Mouse (Mus musculus) cerebellum, adult 2 months (tissue): ENCODE results near the gene E030018B13Rik. TPM values are rescaled to one million over a fixed set of nuclear protein-coding genes. Genes with fewer than 3 reads are reported as not detected.

ENCODE experiments used
- DNase-seq, 2 experiments: peaks; one replicate each; pipeline ENCODE4 v3.0.0; 2021
- H3K27ac ChIP-seq: fragments of 200-500 bp; 2 replicates; pipeline ENCODE4 v1.5.1; 2012; ENCODE audit warnings: low read length, control low read depth, inconsistent platforms; ENCODE audit not compliant: insufficient read depth
- H3K27me3 ChIP-seq: fragments of 200-500 bp; 2 replicates; pipeline ENCODE4 v1.6.1; 2012; ENCODE audit warnings: inconsistent platforms, mild to moderate bottlenecking, low read length, moderate library complexity; ENCODE audit not compliant: control insufficient read depth, insufficient read depth
- H3K4me1 ChIP-seq: fragments of 200-500 bp; 2 replicates; pipeline ENCODE4 v1.6.1; 2011; ENCODE audit warnings: low read length; ENCODE audit not compliant: control insufficient read depth, insufficient read depth
- H3K4me3 ChIP-seq: fragments of 200-500 bp; replicated peaks from 2 replicates; pipeline ENCODE3; 2011; ENCODE audit warnings: mild to moderate bottlenecking, low read depth, low read length, control low read depth; ENCODE audit not compliant: insufficient read depth
- CTCF ChIP-seq: fragments of 200-500 bp; IDR thresholded peaks from 2 replicates; pipeline ENCODE4 v1.5.1; 2011; ENCODE audit warnings: low read depth, mild to moderate bottlenecking, control low read depth, low read length, moderate library complexity, borderline replicate concordance; ENCODE audit not compliant: insufficient read depth
- POLR2A ChIP-seq: fragments of 200-500 bp; IDR thresholded peaks from 2 replicates; pipeline ENCODE4 v1.6.1; 2011; ENCODE audit warnings: low read length, control low read depth, borderline replicate concordance; ENCODE audit not compliant: insufficient read depth
- WGBS: fragments of 180-500 bp; shearing (Covaris S2); methylation state at CpG from one replicate; pipeline ENCODE4 v1.1.7; 2018; 5-methylcytosine and 5-hydroxymethylcytosine counted together
- polyA plus RNA-seq: library from polyadenylated mRNA; depleted of rRNA; stranded (reverse); fragments of >200 nt; gene quantifications from 2 replicates; pipeline ENCODE4 v1.2.3, GENCODE M21; 2012; rRNA removed

Gene E030018B13Rik
- polyA plus RNA-seq: not detected in 2 replicates

DNA sequence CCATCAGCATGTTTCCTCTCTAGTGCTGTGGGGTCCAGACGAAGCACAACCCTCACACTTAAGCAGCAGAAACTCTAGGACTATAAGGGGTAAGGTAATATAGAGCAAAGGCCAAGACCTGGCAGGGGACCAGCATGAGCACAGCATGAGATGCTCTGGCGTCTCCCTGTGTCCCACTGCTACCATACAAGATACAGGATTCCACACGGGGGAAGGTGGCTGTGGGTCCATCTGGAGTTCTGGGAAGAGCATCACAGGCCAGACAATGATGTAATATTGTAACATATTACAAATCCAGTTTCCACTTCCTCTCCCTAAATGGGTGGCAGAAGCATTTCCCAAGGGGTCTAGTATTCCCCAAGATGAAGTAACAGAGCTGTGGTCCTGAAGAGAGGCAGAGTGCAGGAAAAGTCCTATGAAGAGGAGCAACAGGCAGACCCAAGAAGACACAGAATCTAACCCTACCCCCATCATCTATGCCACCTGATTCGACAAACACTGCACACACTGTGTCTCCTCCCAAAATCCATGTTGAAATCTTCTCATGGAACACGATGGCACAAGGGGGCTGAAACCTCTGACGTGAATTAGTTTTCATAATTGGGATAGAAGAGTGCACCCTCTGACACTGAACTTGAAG, at the start of gene E030018B13Rik:
TSS of gene E030018B13Rik (plus strand) at position 590 of the 640 bp plus-strand sequence.
- H3K27me3 ChIP-seq: no peaks in the 10 kb centered on the region
- TF ChIP-seq POLR2A: no peak
- no peak for TF ChIP-seq CTCF
- DNase-seq: peak; percentile 68 to 73
- H3K4me1 ChIP-seq: peaks cover 85% of the 10 kb centered on the region
- WGBS: 43% methylated on average over 6 of the region's 6 CpGs
- peak within 1 kb of the TSS; percentile 40 for H3K27ac ChIP-seq
- H3K4me3 ChIP-seq: no peak within 1 kb of the TSS

DNA sequence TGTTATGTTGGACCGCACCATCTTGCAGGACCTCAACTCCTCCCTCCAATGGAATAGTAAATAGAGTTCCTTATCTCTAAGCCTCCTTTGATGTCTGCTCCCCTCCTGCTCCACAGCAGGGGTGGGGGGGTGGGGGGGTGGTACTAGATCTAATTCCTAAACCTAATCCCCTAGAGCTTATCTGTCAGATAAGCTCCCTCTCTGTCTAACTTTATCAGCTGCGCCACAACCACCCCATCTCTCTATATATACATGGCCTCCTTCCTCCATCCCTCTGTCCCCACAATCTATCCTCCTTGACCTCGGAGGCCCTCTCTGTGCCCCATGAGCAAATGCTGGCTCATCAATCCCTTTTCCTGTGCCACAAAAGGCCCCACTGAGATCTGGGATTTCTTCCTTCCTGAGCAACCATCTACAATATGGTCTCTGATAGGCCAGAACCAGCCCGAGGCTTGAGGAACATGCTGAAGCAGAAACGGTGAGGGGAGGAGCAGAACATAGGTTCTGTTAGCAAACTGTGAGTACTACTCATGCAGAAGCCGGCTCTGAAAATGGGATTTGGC, 48.2 kb upstream of the E030018B13Rik start:
- Histone ChIP-seq H3K4me3 (no peak overlapping the region), H3K27me3 (no peaks in the 10 kb centered on the region), H3K4me1 (peaks cover 2% of the 10 kb centered on the region), H3K27ac (no peak overlapping the region)
- DNase-seq: no peak
- TF ChIP-seq POLR2A (no peak), CTCF (no peak)
- 80% methylated on average over 6 of the region's 6 CpGs for WGBS

DNA sequence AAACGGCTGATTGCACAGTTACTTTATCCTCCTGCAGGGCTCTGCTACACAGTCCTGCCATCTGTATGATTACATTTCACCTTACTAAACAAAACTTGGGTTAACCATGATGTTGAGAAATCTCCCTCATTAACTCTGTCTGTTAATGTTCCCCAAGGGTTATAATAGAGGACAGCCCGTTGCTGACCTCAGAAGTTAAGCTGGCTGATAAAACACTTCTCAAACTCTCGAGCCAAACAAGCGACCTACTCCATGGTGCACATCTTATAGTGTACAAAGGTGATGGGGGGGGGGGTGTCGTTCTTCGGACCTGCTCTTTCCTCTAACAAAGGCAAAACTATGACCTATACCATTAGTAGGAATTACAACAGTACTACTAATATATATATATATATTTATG, 45.0 kb upstream of the E030018B13Rik start:
- 90% methylated on average over 6 of the region's 6 CpGs for WGBS
- no peak overlapping the region for H3K27ac ChIP-seq
- no peak for DNase-seq
- no peak overlapping the region for H3K4me3 ChIP-seq
- TF ChIP-seq CTCF (no peak), POLR2A (no peak)
- no peaks in the 10 kb centered on the region for H3K27me3 ChIP-seq
- peaks cover 4% of the 10 kb centered on the region; the same call in 1 of the 2 replicates for H3K4me1 ChIP-seq

DNA sequence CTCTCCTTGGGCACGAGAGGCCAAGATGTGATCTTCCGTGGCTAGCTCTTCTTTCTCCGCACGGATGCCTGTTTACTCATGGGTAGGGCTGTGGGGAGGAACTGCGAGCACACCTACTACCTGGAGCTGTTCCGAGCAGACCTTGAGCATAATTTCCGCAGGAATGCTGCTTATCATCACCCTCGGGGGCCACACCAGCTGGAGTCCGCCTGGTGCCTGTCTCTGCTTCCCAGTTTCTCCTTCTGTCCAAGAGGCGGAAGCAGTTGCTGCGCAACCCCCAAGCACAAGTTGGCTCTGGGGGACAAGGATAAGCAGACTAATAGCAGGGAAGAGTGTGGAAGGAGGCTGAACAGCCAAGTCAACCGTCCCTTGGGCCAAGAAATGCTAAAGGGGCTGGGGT, 42.8 kb upstream of the E030018B13Rik start:
- TF ChIP-seq POLR2A: no peak
- TF ChIP-seq CTCF: no peak
- no peak overlapping the region for H3K27ac ChIP-seq
- H3K27me3 ChIP-seq: no peaks in the 10 kb centered on the region
- DNase-seq: no peak
- 44% methylated on average over 12 of the region's 12 CpGs for whole genome bisulfite sequencing
- H3K4me1 ChIP-seq: 0 out of 2 replicates have a peak, but pooled peaks cover 4% of the 10 kb centered on the region
- no peak overlapping the region for H3K4me3 ChIP-seq

DNA sequence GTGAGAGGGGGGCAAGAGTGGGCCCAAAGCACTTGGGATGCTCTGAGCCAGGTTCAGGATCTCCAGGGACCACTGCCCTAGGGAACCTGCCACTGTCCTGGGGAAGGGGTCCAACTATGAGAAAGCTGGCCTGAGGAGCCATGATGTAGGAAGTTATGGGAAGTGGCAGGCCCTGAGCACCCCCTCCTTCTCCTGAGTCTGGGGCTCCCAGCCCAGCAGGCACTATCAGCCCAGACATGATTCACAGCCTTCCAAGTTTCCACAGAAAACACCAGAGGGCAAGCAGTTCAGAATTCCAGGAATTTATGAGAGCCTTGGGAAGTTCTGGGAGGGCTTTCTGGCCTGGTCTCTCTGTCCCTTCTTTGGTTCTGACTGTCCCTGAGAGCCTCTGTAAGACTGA, 41.0 kb upstream of the E030018B13Rik start:
- H3K4me3 ChIP-seq: no peak overlapping the region
- no peak for DNase-seq
- peaks cover 14% of the 10 kb centered on the region; the same call in 1 of the 2 replicates for H3K4me1 ChIP-seq
- H3K27ac ChIP-seq: no peak overlapping the region
- H3K27me3 ChIP-seq: no peaks in the 10 kb centered on the region
- TF ChIP-seq POLR2A: no peak
- TF ChIP-seq CTCF: no peak

DNA sequence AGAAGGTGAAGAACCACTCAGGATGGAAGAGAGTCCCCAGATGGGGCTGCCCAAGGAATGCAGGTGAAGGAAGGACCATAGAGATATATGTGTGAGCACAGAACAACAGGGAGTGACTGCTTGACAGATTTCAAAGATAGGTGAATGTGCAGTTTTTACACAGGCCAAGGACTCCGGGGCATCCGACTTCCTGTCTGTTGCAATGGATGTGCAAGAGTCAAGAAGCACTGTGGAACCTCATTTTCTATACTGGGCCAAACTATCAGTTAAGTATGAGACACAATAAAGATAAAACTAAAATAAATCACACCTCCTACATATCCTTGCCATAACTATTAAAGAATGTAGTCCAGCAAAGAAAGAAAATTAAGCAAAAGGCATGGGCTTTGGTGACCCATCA, 40.0 kb upstream of the E030018B13Rik start:
- Histone ChIP-seq H3K4me3 (no peak overlapping the region), H3K4me1 (peaks cover 18% of the 10 kb centered on the region; the same call in 1 of the 2 replicates), H3K27ac (no peak overlapping the region), H3K27me3 (no peaks in the 10 kb centered on the region)
- TF ChIP-seq CTCF: no peak
- TF ChIP-seq POLR2A: no peak
- DNase-seq: no peak
- WGBS: 96% methylated on average over 2 of the region's 2 CpGs

DNA sequence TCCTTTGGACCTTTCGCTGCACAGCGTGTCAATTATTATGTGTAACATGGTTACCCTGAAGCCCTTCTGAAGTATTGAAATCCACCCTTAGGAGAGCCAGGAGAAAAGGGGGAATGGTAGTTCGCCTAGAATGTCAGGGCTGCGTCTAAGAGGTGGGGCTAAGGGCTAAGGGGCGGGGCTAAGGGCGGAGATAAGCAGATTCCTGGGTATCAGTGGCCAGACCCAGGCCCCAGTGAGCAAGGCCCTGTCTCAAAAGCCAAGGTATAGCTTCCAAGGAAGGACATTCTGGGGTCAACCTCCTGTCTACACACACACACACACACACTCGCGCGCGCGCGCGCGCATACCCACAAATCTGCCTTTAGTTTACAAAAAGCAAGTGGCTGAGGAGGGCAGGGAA, 39.0 kb upstream of the E030018B13Rik start:
- Histone ChIP-seq H3K4me3 (no peak overlapping the region), H3K4me1 (peaks cover 23% of the 10 kb centered on the region), H3K27me3 (no peaks in the 10 kb centered on the region), H3K27ac (no peak overlapping the region)
- no peak for DNase-seq
- WGBS: 73% methylated on average over 14 of the region's 14 CpGs
- no peak for TF ChIP-seq CTCF
- no peak for TF ChIP-seq POLR2A

DNA sequence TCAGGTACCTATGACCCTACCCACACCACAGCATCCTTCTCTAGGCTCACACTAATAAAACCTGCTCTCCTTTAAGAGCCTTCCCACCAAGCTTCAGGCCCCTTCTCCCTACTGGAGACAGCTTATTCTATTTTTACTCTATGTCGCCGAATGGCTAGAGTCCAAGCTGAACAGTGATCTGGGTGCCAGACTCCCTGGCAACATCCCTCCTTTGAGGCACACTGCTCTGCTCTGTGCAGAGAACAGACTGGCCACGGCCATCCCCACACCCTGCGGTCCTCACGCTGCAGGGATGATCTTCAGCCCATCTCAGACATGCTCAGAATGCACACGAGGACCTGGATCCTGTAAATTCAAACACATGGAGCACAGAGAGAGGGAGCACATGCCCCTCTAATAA, 37.1 kb upstream of the E030018B13Rik start:
- DNase-seq: peak in 1 of 2 experiments; percentile 75
- Histone ChIP-seq H3K4me1 (peaks cover 25% of the 10 kb centered on the region), H3K4me3 (no peak overlapping the region), H3K27ac (no peak overlapping the region), H3K27me3 (no peaks in the 10 kb centered on the region)
- WGBS: 10% methylated on average over 6 of the region's 6 CpGs
- no peak for TF ChIP-seq CTCF
- no peak for TF ChIP-seq POLR2A

DNA sequence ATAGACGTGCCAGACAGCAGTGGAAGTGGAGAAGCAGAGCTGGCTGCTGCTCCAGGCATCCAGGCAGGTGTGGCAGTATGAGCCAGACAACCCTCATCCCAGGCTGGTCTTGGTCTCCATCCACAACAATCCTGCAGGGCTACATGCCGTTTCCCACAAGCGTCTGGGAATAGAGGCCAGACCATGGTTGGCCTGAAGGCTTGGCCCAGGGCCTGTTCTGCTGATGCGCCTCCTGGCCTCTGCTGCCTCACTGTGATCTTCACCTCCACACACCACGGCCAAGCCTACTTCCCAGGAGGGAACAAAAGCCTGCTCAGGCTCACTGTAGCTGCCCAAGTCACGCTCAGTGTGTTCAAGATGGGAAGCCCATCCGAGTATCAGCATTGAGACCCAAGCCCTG, 33.9 kb upstream of the E030018B13Rik start:
- Histone ChIP-seq H3K4me3 (no peak overlapping the region), H3K27ac (peak overlapping the region; percentile 56), H3K4me1 (peaks cover 32% of the 10 kb centered on the region), H3K27me3 (no peaks in the 10 kb centered on the region)
- 13% methylated on average over 7 of the region's 7 CpGs for WGBS
- TF ChIP-seq POLR2A (no peak), CTCF (0 out of 2 replicates have a peak, but pooled peaks have one; percentile 6)
- peak; percentile 76 to 83 for DNase-seq
